Mouse (Mus musculus) mouse trophoblast stem cell (cell line): ENCODE results near the gene Lama2.

ENCODE experiments used
- in situ Hi-C, 2 experiments: fragments of 300-500 bp; cut with MseI, MboI; formaldehyde crosslinking; loops; 2 replicates in 1 of 2; 3 replicates in 1 of 2; pipeline ENCODE4 v1.15.1; 2025

The Lama2 gene

GRCm38 (mm10) chr10:27619658-27620057, at the start of gene Lama2:
TSS of gene Lama2 (minus strand) at chr10:27619758.
- in situ Hi-C loops = no loop called here

- in situ Hi-C loops = no loop called here
Measured at GRCm38 (mm10) chr10:27664391-27664790, 44.8 kb upstream of the Lama2 start.

- in situ Hi-C loops = no loop called here
Measured at GRCm38 (mm10) chr10:27663396-27663795, 43.8 kb upstream of the Lama2 start.

GRCm38 (mm10) chr10:27654164-27654563, 34.6 kb upstream of the Lama2 start:
- in situ Hi-C loops = no loop called here

GRCm38 (mm10) chr10:27652694-27653335, 33.3 kb upstream of the Lama2 start:
- in situ Hi-C loops = no loop called here

- in situ Hi-C loops = no loop called here
Measured at GRCm38 (mm10) chr10:27635721-27636120, 16.2 kb upstream of the Lama2 start.

- in situ Hi-C loops = no loop called here
Measured at GRCm38 (mm10) chr10:27631002-27631401, 11.4 kb upstream of the Lama2 start.

GRCm38 (mm10) chr10:27621697-27622449, 2.3 kb upstream of the Lama2 start:
- in situ Hi-C loops = no loop called here

- in situ Hi-C loops = no loop called here
Measured at GRCm38 (mm10) chr10:27617522-27618020, 2.0 kb downstream of the Lama2 start.

GRCm38 (mm10) chr10:27616641-27617415, 2.7 kb downstream of the Lama2 start:
- in situ Hi-C loops = no loop called here

- in situ Hi-C loops = no loop called here
Measured at GRCm38 (mm10) chr10:27595675-27596074, 23.9 kb downstream of the Lama2 start.

GRCm38 (mm10) chr10:27533217-27533616, 86.3 kb downstream of the Lama2 start:
- in situ Hi-C loops = no loop called here

- in situ Hi-C loops = no loop called here
Measured at GRCm38 (mm10) chr10:27508847-27509459, 110.6 kb downstream of the Lama2 start.

GRCm38 (mm10) chr10:27500863-27501262, 118.7 kb downstream of the Lama2 start:
- in situ Hi-C loops = no loop called here

GRCm38 (mm10) chr10:27488452-27488851, 131.1 kb downstream of the Lama2 start:
- in situ Hi-C loops = no loop called here

- in situ Hi-C loops = no loop called here
Measured at GRCm38 (mm10) chr10:27484041-27484440, 135.5 kb downstream of the Lama2 start.

- in situ Hi-C loops = no loop called here
Measured at GRCm38 (mm10) chr10:27475540-27475939, 144.0 kb downstream of the Lama2 start.

- in situ Hi-C loops = no loop called here
Measured at GRCm38 (mm10) chr10:27468274-27468673, 151.3 kb downstream of the Lama2 start.

- in situ Hi-C loops = no loop called here
Measured at GRCm38 (mm10) chr10:27413583-27414465, 205.7 kb downstream of the Lama2 start.

- in situ Hi-C loops = no loop called here
Measured at GRCm38 (mm10) chr10:27390753-27391152, 228.8 kb downstream of the Lama2 start.

GRCm38 (mm10) chr10:27387531-27387930, 232.0 kb downstream of the Lama2 start:
- in situ Hi-C loops = no loop called here
